Mouse (Mus musculus) erythroblast, embryonic 14.5 days (primary cell): ENCODE measurements at regions not wholly inside any gene's neighbourhood (a gene's known extent, or its start where the extent isn't known, plus 50 kb on each side); places are given as distances from the start of the nearest gene placed in this dataset.

Source experiments
- GATA1 ChIP-seq: IDR thresholded peaks from 2 replicates; pipeline ENCODE4 v1.6.1; 2012; ENCODE audit warnings: low read length, inconsistent platforms, mixed read lengths
- TAL1 ChIP-seq: IDR thresholded peaks from 3 replicates; pipeline ENCODE4 v1.6.1; 2012; ENCODE audit warnings: low read length, inconsistent platforms, mixed read lengths

- TF ChIP-seq TAL1, result no peak
- no peak for TF ChIP-seq GATA1
Measured at GRCm38 (mm10) chr2:45464306-45464705, 347.1 kb upstream of the Zeb2 start.
